Mouse (Mus musculus): Measurements from ENCODE around the gene Slc38a4.

DNA sequence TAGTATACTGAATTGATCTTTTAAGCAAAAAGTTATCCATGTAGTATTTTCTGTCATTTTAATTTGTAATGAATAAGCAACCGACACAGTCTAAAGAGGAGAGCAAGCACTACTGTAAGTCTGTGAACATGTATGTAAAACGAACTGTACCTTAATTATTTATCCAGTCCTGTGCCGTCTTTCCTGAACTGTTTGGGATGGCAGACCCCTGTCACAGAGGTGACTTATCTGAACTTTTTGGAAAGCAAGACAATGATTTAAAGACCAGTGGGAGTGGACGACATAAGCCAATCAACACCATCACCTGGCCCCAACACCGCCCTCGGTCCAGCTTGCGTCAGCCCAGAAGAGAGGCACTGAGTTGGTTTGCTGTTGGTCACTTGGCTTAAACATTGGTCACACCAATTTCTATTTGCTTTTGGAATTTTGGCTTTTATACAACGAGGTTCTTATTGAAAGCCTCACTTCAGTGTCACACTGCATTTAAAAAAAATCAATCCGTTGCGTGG is 24.7 kb downstream of the Slc38a4 start:
- TF ChIP-seq CTCF (IDR thresholded peaks at IDR 0.05; ENCODE audit: low read depth) = no peak
- no peak for TF ChIP-seq EP300 (IDR thresholded peaks at IDR 0.05; ENCODE audit: low read depth)

Data from liver, embryonic 14.5 days (tissue).